Mouse (Mus musculus): ENCODE data around the gene Hpcal1.

- no peak for TF ChIP-seq CTCF (IDR thresholded peaks at IDR 0.05; ENCODE audit: low read depth, low read length)
- TF ChIP-seq POLR2A (IDR thresholded peaks at IDR 0.05; ENCODE audit: insufficient read depth, low read length): no peak
These were observed 47.2 kb downstream of the Hpcal1 start for GRCm38 (mm10) chr12:17737808-17738207.
